Comparison of ENCODE assay signal across 14 mouse cellular contexts in genomic region chrX:36419153-36419552, GRCm38 (mm10).
DNase-seq lines count a peak whose midpoint lies in the region.
"Had no signal": no experiment of that assay in that cellular context is flagged by ENCODE, and none has a peak within 500 bp of the region (broad histone marks: within the 10 kb centered on the region; RNA-seq: fewer than 3 reads in every experiment).

No protein-coding gene starts in this region.

- DNase-seq in cerebellum, postnatal 10 days: peak; percentile 8 to 33
- DNase-seq in cerebellum, adult 8-10 months: no peak
- peak; percentile 4 for DNase-seq in kidney, postnatal 10 days
- DNase-seq in kidney, adult 11 months: no peak
- peak; percentile 43 for DNase-seq in testis, postnatal 10 days (ENCODE audit: low spot score)
- no peak for DNase-seq in testis, postnatal 14 days (ENCODE audit: low spot score)
- DNase-seq in thymus, adult 18-20 months: no peak
- DNase-seq: gastrocnemius, postnatal 14 days; heart, postnatal 10 days; kidney, adult 8-10 months; kidney, postnatal 25 days; lung, postnatal 4 days; midbrain, embryonic 14.5 days; right cerebral cortex, postnatal 25 days had no signal

Comparison
In these comparisons a context has a peak if more than half of its experiments do, and no peak if none do; other contexts are left out.
1. DNase-seq: peak in cerebellum, postnatal 10 days (2 of 2), kidney, postnatal 10 days (single experiment) and testis, postnatal 10 days (single experiment); none in cerebellum, adult 8-10 months (single experiment), kidney, adult 11 months (single experiment), testis, postnatal 14 days (single experiment) and thymus, adult 18-20 months (0 of 2).